Mouse (Mus musculus): Measurements from ENCODE around the gene Col9a1.

DNA sequence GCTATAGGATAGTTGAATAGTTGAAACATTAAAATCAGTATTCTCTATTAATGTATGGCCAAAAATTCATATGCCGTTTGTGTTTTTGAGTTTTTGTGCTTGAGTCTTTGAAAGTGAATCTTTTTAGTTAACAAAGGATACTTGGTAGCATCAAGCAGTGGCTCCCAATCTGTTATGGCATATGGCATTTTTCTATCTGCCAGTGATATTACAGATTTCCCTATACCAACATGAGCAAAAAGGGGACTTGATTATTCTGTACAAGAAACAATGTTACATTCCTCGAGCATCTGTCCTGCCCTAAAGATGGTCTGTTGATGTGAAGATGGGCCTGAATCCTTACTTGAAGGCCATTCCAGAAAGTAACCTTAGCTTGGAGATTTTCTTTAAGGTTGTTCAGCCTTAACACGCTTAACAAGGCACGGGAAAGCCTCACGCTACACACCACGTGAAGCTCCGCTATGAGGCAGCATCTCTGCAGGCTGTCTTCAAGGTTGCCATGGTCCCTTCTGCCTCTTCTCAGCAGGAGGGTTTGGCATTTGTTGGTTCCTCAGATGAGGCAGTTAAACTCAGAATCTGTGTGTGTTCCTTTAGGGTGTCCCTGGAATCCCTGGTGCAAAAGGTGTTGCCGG, 45.7 kb downstream of the Col9a1 start:
- no peak for TF ChIP-seq POLR2A (IDR thresholded peaks at IDR 0.05; ENCODE audit: low read depth, low read length)
- TF ChIP-seq CTCF (IDR thresholded peaks at IDR 0.05; ENCODE audit: extremely low read depth, insufficient read depth, insufficient read length, insufficient replicate concordance), result no peak

Measured in spleen, adult 2 months (tissue).